Comparison of ENCODE assay signal across 8 mouse cellular contexts in genomic region chr14:36952142-36952541, GRCm38 (mm10). TPM values are rescaled to one million over a fixed set of nuclear protein-coding genes. Genes with fewer than 3 reads are reported as not detected.
DNase-seq lines count a peak whose midpoint lies in the region; ATAC-seq and TF ChIP-seq lines count a peak whose summit lies in the region.
"Had no signal": no experiment of that assay in that cellular context is flagged by ENCODE, and none has a peak within 500 bp of the region (broad histone marks: within the 10 kb centered on the region; RNA-seq: fewer than 3 reads in every experiment).

No protein-coding gene starts in this region.

- H3K9me3 ChIP-seq in intestine, postnatal 0 days (ENCODE audit: control insufficient read depth), result no peaks in the 10 kb centered on the region
- no peaks in the 10 kb centered on the region for H3K9me3 ChIP-seq in midbrain, embryonic 12.5 days
- H3K9me3 ChIP-seq: heart, embryonic 13.5 days had no signal

- H3K27me3 ChIP-seq in Patski, result no peaks in the 10 kb centered on the region
- no peaks in the 10 kb centered on the region for H3K27me3 ChIP-seq in intestine, postnatal 0 days (replicated peaks; ENCODE audit: control insufficient read depth, insufficient read depth, low read length)
- H3K27me3 ChIP-seq in midbrain, embryonic 12.5 days, result no peaks in the 10 kb centered on the region
- H3K27me3 ChIP-seq: heart, embryonic 13.5 days had no signal

- peak; percentile 82 for ATAC-seq in Patski
- no peak; the same call in 1 of the 2 replicates for ATAC-seq in intestine, postnatal 0 days
- peak; percentile 58; the same call in 1 of the 2 replicates for ATAC-seq in midbrain, embryonic 12.5 days (ENCODE audit: low FRiP score, low read depth)

- no peak overlapping the region for H3K4me2 ChIP-seq in intestine, postnatal 0 days (replicated peaks; ENCODE audit: low read depth)
- no peak overlapping the region for H3K4me2 ChIP-seq in midbrain, embryonic 12.5 days (replicated peaks)
- H3K4me2 ChIP-seq: heart, embryonic 13.5 days had no signal

- TF ChIP-seq CTCF in Patski (IDR thresholded peaks at IDR 0.05), result peak; percentile 72
- TF ChIP-seq CTCF in intestine, postnatal 0 days (IDR thresholded peaks at IDR 0.05; ENCODE audit: low read depth), result peak; percentile 85

- no peak overlapping the region for H3K4me3 ChIP-seq in intestine, postnatal 0 days (ENCODE audit: low read depth, low read length)
- H3K4me3 ChIP-seq in midbrain, embryonic 12.5 days, result no peak overlapping the region
- H3K4me3 ChIP-seq: heart, embryonic 13.5 days had no signal

- DNase-seq in ovary, postnatal 14 days (ENCODE audit: low spot score), result peak; percentile 5
- DNase-seq in ovary, postnatal 36 days (ENCODE audit: low spot score), result no peak
- no peak for DNase-seq in Patski (ENCODE audit: low read depth, low spot score)
- DNase-seq in embryo, embryonic 9.5 days (ENCODE audit: extremely low spot score), result peak; percentile 31
- DNase-seq in layer of hippocampus, postnatal 36 days, result no peak

- 28% methylated on average over 2 of the region's 2 CpGs for WGBS in intestine, postnatal 0 days
- WGBS in midbrain, embryonic 12.5 days, result 39% methylated on average over 2 of the region's 2 CpGs

- H3K27ac ChIP-seq in intestine, postnatal 0 days (ENCODE audit: low read depth, low read length), result no peak overlapping the region
- H3K27ac ChIP-seq in midbrain, embryonic 12.5 days (replicated peaks), result no peak overlapping the region
- H3K27ac ChIP-seq: heart, embryonic 13.5 days had no signal

- CTCF ChIA-PET in Patski (lab: Charles Lee), result interaction anchor here (0.6 to 4.6 kb wide), 20 partner anchors 9 to 85 kb away, joined by 3 to 18 read pairs (median 4); no protein-coding TSS in a partner anchor

- H3K36me3 ChIP-seq in intestine, postnatal 0 days (ENCODE audit: control insufficient read depth, insufficient read depth), result no peaks in the 10 kb centered on the region
- no peaks in the 10 kb centered on the region for H3K36me3 ChIP-seq in midbrain, embryonic 12.5 days
- H3K36me3 ChIP-seq: heart, embryonic 13.5 days had no signal

- in situ Hi-C loops in Patski (cut with MboI; ENCODE audit: low pct_unique_long_range_greater_than_20kb), result no loop called here

- no peak overlapping the region for H3K9ac ChIP-seq in intestine, postnatal 0 days (ENCODE audit: low read depth, low read length)
- H3K9ac ChIP-seq in midbrain, embryonic 12.5 days (replicated peaks), result no peak overlapping the region
- H3K9ac ChIP-seq: heart, embryonic 13.5 days had no signal

- H3K4me1 ChIP-seq in intestine, postnatal 0 days (replicated peaks; ENCODE audit: control insufficient read depth, insufficient read depth, low read length), result no peaks in the 10 kb centered on the region
- no peaks in the 10 kb centered on the region for H3K4me1 ChIP-seq in midbrain, embryonic 12.5 days

- POLR2A ChIA-PET in Patski (lab: Charles Lee), result no interaction called here

RNA-seq across cellular contexts. Expression of gene Ccser2, which starts 16.4 kb away (rescaled TPM):
- polyA plus RNA-seq in Patski (2021), result 48.0 TPM
- polyA plus RNA-seq in intestine, postnatal 0 days (2015; fragmentation: Nextera tagmentation; extraction: Ambion mirVana), result 81.8 and 81.9 TPM in 2 replicates
- polyA plus RNA-seq in midbrain, embryonic 12.5 days (2016; fragmentation: Nextera tagmentation; extraction: Ambion mirVana), result 41.7 and 42.4 TPM in 2 replicates
- total RNA-seq in layer of hippocampus, postnatal 36 days (2021), result 10 to 100 TPM; 79.1 to 79.6 TPM

Comparison
In these comparisons a context has a peak if more than half of its experiments do, and no peak if none do; other contexts are left out.
1. DNase-seq: peak in ovary, postnatal 14 days (single experiment) and embryo, embryonic 9.5 days (single experiment); none in ovary, postnatal 36 days (single experiment), Patski (single experiment) and layer of hippocampus, postnatal 36 days (0 of 2).